Mouse (Mus musculus): ENCODE results near the gene Man1c1. TPM values are rescaled to one million over a fixed set of nuclear protein-coding genes. Genes with fewer than 3 reads are reported as not detected.

Man1c1 gene
- polyA plus RNA-seq, 1 experiment from 2014 or later, result 1.2 TPM

DNA sequence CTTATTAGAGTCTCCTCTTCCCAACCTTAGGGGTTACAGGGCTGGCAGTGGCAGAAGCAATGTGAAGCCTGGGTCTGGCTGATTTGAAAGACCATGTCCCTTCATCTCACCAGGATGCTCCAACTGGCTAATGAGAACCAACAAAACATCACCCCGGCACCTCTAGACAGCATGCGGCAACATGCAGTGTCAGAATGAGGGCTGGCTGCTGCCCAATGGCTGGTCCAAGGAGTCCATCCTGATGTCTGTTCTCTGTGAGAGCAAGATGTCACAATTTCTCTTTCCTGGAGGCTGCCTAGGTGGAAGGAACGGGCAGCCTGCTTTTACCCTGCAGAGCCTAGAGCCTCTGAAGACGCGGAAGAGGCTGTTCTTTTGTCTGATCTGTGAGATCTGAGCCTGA lies 46.6 kb downstream of the Man1c1 start:
- Histone ChIP-seq H3K9me3 (replicated peaks) (no peaks in the 10 kb centered on the region), H3K36me3 (no peaks in the 10 kb centered on the region), H3K27me3 (0 out of 2 replicates have a peak, but pooled peaks cover 4% of the 10 kb centered on the region), H3K4me3 (replicated peaks) (no peak overlapping the region), H3K9ac (no peak overlapping the region), H3K4me2 (no peak overlapping the region), H3K27ac (no peak overlapping the region), H3K4me1 (replicated peaks) (peaks cover 4% of the 10 kb centered on the region)
- no peak for DNase-seq
- 80% methylated on average over 5 of the region's 5 CpGs for WGBS (ENCODE audit: insufficient replicate concordance)
- ATAC-seq (ENCODE audit: low read depth), result no peak

DNA sequence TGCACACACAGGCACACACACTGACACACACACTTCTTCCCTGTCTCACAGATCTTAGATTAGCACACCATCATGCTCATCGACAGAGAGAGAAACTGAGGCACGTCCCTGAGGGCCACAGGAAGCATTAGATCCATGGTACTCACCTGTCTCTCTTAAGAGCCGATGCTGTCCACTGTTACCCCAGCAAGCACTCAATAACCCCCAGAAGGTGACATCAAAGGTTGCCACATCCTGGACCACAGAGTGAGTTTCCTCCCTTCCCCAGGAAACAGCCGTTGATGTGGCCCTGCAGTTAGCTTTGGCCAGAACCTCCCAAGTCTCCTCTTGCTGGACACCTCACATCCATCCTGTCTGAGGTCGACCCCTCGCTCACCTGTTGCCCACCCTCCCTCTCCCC lies 49.7 kb downstream of the Man1c1 start:
- no peak overlapping the region for H3K4me2 ChIP-seq
- no peak overlapping the region for H3K9ac ChIP-seq
- no peak overlapping the region for H3K27ac ChIP-seq
- WGBS (ENCODE audit: insufficient replicate concordance), result 33% methylated on average over 6 of the region's 6 CpGs
- no peaks in the 10 kb centered on the region for H3K9me3 ChIP-seq (replicated peaks)
- no peak overlapping the region for H3K4me3 ChIP-seq (replicated peaks)
- H3K36me3 ChIP-seq, result no peaks in the 10 kb centered on the region
- DNase-seq, result no peak
- no peak for ATAC-seq (ENCODE audit: low read depth)
- H3K4me1 ChIP-seq (replicated peaks), result no peaks in the 10 kb centered on the region
- H3K27me3 ChIP-seq, result no peaks in the 10 kb centered on the region

GRCm38 (mm10) chr4:134652720-134653119 lies 51.4 kb downstream of the Man1c1 start:
- H3K9me3 ChIP-seq (replicated peaks), result no peaks in the 10 kb centered on the region
- H3K9ac ChIP-seq, result no peak overlapping the region
- H3K36me3 ChIP-seq, result no peaks in the 10 kb centered on the region
- WGBS (ENCODE audit: insufficient replicate concordance), result 75% methylated on average over 4 of the region's 4 CpGs
- no peak for DNase-seq
- H3K4me2 ChIP-seq, result no peak overlapping the region
- no peak overlapping the region for H3K27ac ChIP-seq
- no peaks in the 10 kb centered on the region; the same call in 1 of the 2 replicates for H3K4me1 ChIP-seq (replicated peaks)
- no peak overlapping the region for H3K4me3 ChIP-seq (replicated peaks)
- no peak for ATAC-seq (ENCODE audit: low read depth)
- no peaks in the 10 kb centered on the region for H3K27me3 ChIP-seq

DNA sequence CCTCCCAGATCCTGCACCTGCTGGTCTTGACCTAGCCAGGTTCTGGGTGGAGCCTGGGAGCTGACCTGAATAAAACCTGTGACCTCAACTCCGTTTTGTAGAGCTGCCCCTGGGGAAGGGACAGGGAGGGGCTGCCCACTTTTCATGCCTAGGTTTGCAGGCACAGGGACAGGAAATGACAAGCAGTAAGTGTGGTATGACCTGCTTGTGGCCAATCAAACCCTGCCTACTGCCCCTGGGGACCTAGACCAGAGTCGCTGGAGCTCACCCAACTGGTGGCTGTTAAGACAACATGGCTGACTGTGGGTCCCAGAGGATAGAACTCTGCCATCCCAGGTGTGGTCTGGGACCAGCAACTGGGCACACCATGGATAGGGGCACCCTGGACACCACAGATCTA lies 51.9 kb downstream of the Man1c1 start:
- ATAC-seq (ENCODE audit: low read depth) (no peak), DNase-seq (no peak)
- Histone ChIP-seq H3K36me3 (no peaks in the 10 kb centered on the region), H3K27ac (no peak overlapping the region), H3K9me3 (replicated peaks) (no peaks in the 10 kb centered on the region), H3K4me3 (replicated peaks) (no peak overlapping the region), H3K4me2 (no peak overlapping the region), H3K4me1 (replicated peaks) (no peaks in the 10 kb centered on the region; the same call in 1 of the 2 replicates), H3K9ac (no peak overlapping the region), H3K27me3 (no peaks in the 10 kb centered on the region)
- 32% methylated on average over 2 of the region's 2 CpGs for WGBS (ENCODE audit: insufficient replicate concordance)

DNA sequence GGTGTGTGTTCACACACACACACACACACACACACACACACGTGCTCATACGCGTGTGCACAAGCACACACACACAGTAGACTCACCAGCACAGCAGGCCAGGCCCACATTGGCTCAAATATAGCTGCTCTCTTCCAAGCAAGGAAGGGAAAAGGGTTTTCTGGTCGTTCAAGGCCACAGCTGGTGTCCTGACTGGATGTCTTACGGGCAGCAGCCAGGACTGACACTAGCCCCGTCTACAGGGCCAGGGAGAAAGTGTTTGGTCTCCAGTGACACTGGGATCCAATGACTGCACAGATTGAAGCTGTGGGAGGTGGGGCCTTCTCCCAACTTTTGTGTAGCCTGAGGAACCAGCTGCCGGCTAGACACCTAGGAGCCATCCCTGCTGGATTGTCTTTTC lies 52.7 kb downstream of the Man1c1 start:
- WGBS (ENCODE audit: insufficient replicate concordance), result 64% methylated on average over 7 of the region's 7 CpGs
- Histone ChIP-seq H3K27ac (no peak overlapping the region), H3K4me2 (no peak overlapping the region), H3K4me1 (replicated peaks) (no peaks in the 10 kb centered on the region; the same call in 1 of the 2 replicates), H3K9me3 (replicated peaks) (no peaks in the 10 kb centered on the region), H3K27me3 (no peaks in the 10 kb centered on the region), H3K4me3 (replicated peaks) (no peak overlapping the region), H3K36me3 (no peaks in the 10 kb centered on the region), H3K9ac (no peak overlapping the region)
- ATAC-seq (ENCODE audit: low read depth), result no peak
- DNase-seq, result no peak

DNA sequence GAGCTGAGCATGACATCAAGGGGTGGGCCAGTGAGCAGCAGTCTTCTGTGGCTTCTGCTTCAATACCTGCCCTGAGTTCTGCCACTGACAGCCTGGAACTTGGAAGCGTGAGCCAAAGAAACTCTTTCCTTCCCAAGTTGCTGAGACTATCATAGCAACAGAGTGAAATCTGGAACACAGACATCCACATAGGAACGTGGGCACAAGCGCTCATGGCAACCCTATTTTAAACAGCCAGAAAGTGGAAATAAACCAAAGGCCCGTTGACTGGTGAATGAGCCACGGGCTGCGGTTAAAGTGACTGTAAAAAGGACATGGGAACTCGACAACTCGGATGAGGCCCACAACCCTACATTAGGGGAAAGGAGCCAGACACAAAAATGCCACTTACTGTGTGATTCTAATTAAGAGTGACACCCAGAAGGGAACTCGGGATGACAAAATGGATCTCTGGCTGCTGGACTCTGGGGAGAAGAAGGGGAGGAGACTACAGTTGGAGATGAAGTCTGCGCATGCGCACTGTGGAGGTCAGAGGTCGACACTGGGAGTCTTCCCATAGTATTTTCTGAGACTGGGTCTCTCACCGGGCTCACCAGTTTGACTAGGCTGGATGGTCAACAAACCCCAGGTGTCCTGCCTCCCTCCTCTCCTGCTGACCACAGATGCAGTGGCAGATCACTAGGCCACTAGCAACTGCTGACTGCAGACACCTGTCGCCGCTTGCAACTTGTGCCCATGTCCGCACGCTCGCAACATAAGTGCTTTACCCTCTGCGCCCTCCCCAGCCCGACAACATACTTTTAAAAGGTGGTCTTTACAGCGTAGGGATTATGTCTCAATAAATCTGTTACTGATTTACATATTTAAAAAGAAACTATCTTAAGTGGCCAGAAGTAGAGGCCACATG lies 58.8 kb downstream of the Man1c1 start:
- ATAC-seq (ENCODE audit: low read depth) (no peak), DNase-seq (no peak)
- 81% methylated on average over 21 of the region's 21 CpGs for WGBS (ENCODE audit: insufficient replicate concordance)
- Histone ChIP-seq H3K4me2 (no peak overlapping the region), H3K27me3 (no peaks in the 10 kb centered on the region), H3K36me3 (no peaks in the 10 kb centered on the region), H3K27ac (no peak overlapping the region), H3K4me3 (replicated peaks) (no peak overlapping the region), H3K9me3 (replicated peaks) (no peaks in the 10 kb centered on the region), H3K4me1 (replicated peaks) (no peaks in the 10 kb centered on the region; the same call in 1 of the 2 replicates), H3K9ac (no peak overlapping the region)

DNA sequence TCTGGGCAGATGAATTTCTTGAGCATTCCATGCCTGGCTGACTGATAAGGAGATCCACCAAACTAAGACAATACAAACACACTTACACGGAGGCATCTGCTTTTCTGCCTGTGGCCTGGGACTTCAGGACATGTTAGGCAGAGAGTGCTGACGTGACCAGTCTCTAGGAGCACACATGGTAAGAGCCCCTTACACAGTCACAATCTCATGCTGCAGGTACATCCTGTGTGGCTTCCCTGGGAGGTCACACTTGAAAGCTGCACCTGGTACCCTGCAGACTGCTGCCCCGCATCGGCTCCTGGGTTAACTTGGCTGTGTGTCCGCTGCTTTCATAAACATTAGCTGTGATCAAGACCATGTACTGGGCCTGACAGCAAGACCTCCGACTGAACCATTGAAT lies 59.7 kb downstream of the Man1c1 start:
- no peak overlapping the region for H3K9ac ChIP-seq
- H3K9me3 ChIP-seq (replicated peaks), result no peaks in the 10 kb centered on the region
- DNase-seq, result no peak
- no peaks in the 10 kb centered on the region; the same call in 1 of the 2 replicates for H3K4me1 ChIP-seq (replicated peaks)
- no peak overlapping the region for H3K4me3 ChIP-seq (replicated peaks)
- 72% methylated on average over 6 of the region's 6 CpGs for WGBS (ENCODE audit: insufficient replicate concordance)
- H3K36me3 ChIP-seq, result no peaks in the 10 kb centered on the region
- H3K27me3 ChIP-seq, result no peaks in the 10 kb centered on the region
- H3K27ac ChIP-seq, result no peak overlapping the region
- no peak for ATAC-seq (ENCODE audit: low read depth)
- no peak overlapping the region for H3K4me2 ChIP-seq

DNA sequence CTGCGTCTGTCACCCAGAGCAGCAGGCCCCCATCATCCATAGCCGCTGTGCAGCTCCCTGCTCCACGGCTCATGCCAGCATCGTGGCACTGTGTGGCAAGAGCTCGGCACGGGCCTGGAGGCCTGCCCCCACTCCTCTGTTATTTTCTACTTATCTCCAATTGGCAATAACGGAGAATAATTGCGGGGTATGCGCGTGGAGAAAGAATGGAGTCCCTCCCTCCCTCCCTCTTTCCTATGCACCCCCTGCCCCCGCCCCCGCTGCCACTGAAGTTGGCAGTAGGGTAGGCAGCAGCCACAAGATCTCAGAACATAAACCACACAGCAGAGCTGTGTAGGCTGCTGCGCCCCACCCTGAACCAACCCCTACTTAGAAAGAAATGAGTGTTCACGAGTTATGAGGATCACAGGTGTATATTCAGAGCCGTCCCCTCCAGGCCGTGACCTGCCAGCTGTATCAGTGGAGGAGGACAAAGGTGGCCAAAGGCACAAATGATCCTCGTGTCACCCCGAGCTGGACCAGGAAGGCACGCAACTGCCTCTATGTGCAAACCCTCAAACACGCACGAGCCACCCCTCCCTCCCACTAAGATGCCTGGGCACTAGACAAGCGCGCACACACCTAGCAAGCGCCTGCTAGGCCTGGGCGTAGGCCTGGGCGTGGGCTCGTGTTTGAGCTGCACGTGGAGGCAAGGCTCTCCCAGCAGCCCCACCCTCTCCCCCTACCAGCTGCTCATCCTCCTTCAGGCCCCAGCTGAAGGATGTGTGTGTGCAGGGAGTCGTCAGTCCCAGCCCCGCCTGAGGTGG lies 62.2 kb downstream of the Man1c1 start:
- no peak for ATAC-seq (ENCODE audit: low read depth)
- Histone ChIP-seq H3K4me1 (replicated peaks) (no peaks in the 10 kb centered on the region), H3K27ac (no peak overlapping the region), H3K36me3 (no peaks in the 10 kb centered on the region), H3K9ac (no peak overlapping the region), H3K4me3 (replicated peaks) (no peak overlapping the region), H3K9me3 (replicated peaks) (no peaks in the 10 kb centered on the region), H3K27me3 (no peaks in the 10 kb centered on the region), H3K4me2 (no peak overlapping the region)
- no peak for DNase-seq
- WGBS (ENCODE audit: insufficient replicate concordance), result 70% methylated on average over 30 of the region's 30 CpGs

DNA sequence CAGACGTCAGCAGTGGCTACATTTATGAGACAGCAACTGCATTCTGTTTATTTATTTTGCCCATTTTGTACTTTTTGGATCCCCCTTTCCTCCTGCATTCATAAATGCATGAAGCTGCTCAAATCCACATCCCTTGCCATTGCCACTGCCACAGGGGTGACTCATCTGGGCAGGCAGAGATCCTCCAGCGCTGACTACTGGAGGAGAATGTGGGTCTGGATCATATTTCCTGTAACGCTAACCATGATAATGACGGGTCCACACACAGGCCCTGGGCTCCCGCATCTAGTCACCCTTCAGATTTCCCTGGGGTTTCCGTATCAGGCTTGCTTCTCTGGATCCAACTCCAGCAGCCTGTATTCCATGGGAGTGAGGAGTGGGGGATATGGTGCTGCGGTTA lies 64.8 kb downstream of the Man1c1 start:
- no peak for DNase-seq
- Histone ChIP-seq H3K4me3 (replicated peaks) (no peak overlapping the region), H3K9ac (no peak overlapping the region), H3K27ac (no peak overlapping the region), H3K36me3 (no peaks in the 10 kb centered on the region), H3K4me1 (replicated peaks) (peaks cover 3% of the 10 kb centered on the region; the same call in 1 of the 2 replicates), H3K27me3 (no peaks in the 10 kb centered on the region), H3K9me3 (replicated peaks) (no peaks in the 10 kb centered on the region), H3K4me2 (no peak overlapping the region)
- WGBS (ENCODE audit: insufficient replicate concordance), result 69% methylated on average over 7 of the region's 7 CpGs
- no peak for ATAC-seq (ENCODE audit: low read depth)

GRCm38 (mm10) chr4:134638111-134638550 lies 66.0 kb downstream of the Man1c1 start:
- H3K9ac ChIP-seq, result no peak overlapping the region
- 42% methylated on average over 5 of the region's 5 CpGs for WGBS (ENCODE audit: insufficient replicate concordance)
- no peak overlapping the region for H3K4me3 ChIP-seq (replicated peaks)
- no peaks in the 10 kb centered on the region for H3K27me3 ChIP-seq
- no peaks in the 10 kb centered on the region for H3K36me3 ChIP-seq
- ATAC-seq (ENCODE audit: low read depth) (no peak), DNase-seq (no peak)
- no peak overlapping the region for H3K4me2 ChIP-seq
- H3K9me3 ChIP-seq (replicated peaks), result no peaks in the 10 kb centered on the region
- H3K4me1 ChIP-seq (replicated peaks), result peaks cover 3% of the 10 kb centered on the region; the same call in 1 of the 2 replicates
- H3K27ac ChIP-seq, result no peak overlapping the region

DNA sequence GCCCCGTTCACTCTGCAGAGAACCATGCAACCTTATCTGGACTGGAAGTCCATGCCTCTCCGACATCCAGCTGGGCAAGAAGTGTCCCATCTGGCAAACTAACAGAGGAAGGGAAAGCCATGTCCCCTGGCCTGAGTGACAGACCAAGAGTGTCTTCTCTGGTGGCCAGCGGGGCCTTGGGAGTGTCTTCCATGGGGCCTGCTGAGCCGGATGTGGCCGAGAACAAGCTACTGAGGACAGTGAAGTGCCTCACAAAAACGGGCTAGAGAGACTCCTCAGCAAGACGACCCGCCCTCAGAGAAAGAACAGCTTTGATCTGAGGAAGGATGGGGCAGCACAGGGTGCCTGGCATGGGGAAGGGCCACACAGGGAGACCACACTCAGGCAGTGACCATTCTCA lies 67.7 kb downstream of the Man1c1 start:
- no peak overlapping the region for H3K4me2 ChIP-seq
- H3K4me3 ChIP-seq (replicated peaks), result no peak overlapping the region
- DNase-seq (no peak), ATAC-seq (ENCODE audit: low read depth) (no peak)
- H3K27me3 ChIP-seq, result no peaks in the 10 kb centered on the region
- H3K27ac ChIP-seq, result no peak overlapping the region
- H3K9me3 ChIP-seq (replicated peaks), result no peaks in the 10 kb centered on the region
- no peaks in the 10 kb centered on the region for H3K36me3 ChIP-seq
- peaks cover 5% of the 10 kb centered on the region for H3K4me1 ChIP-seq (replicated peaks)
- H3K9ac ChIP-seq, result no peak overlapping the region
- WGBS (ENCODE audit: insufficient replicate concordance), result 48% methylated on average over 8 of the region's 8 CpGs

All from liver, embryonic 13.5 days (tissue).